Mouse (Mus musculus) intestine, postnatal 0 days (tissue): ENCODE results near the gene Spock2. TPM values are rescaled to one million over a fixed set of nuclear protein-coding genes. Genes with fewer than 3 reads are reported as not detected.
"Not testable (repeated sequence)": the region's sequence is repeated elsewhere in the genome, so short reads cannot be mapped to it uniquely, and the experiment has no call there.

ENCODE experiments used
- ATAC-seq: fragments of 200-750 bp; cut with Nextera tagmentation; 2 replicates; pipeline ENCODE4 v1.8.0; 2017; ENCODE audit warnings: mild to moderate bottlenecking, moderate TSS enrichment, moderate library complexity
- H3K27ac ChIP-seq: fragments of 300-500 bp; sonication (generic); 2 replicates; pipeline ENCODE4 v1.5.1; 2014; ENCODE audit warnings: mild to moderate bottlenecking, low read depth, low read length, moderate library complexity
- H3K27me3 ChIP-seq: fragments of 300-500 bp; sonication (generic); replicated peaks from 2 replicates; pipeline ENCODE4 v1.6.1; 2014; ENCODE audit warnings: low read length, mixed read lengths; ENCODE audit not compliant: control insufficient read depth, insufficient read depth
- H3K36me3 ChIP-seq: fragments of 300-500 bp; sonication (generic); 2 replicates; pipeline ENCODE4 v1.6.1; 2014; ENCODE audit warnings: mild to moderate bottlenecking, moderate library complexity; ENCODE audit not compliant: control insufficient read depth, insufficient read depth
- H3K4me1 ChIP-seq: fragments of 300-500 bp; sonication (generic); replicated peaks from 2 replicates; pipeline ENCODE4 v1.6.1; 2014; ENCODE audit warnings: antibody characterized with exemption, low read length, mixed read lengths; ENCODE audit not compliant: control insufficient read depth, insufficient read depth
- H3K4me2 ChIP-seq: fragments of 300-500 bp; sonication (generic); replicated peaks from 2 replicates; pipeline ENCODE4 v1.6.1; 2014; ENCODE audit warnings: low read depth, mild to moderate bottlenecking, moderate library complexity
- H3K4me3 ChIP-seq: fragments of 300-500 bp; sonication (generic); 2 replicates; pipeline ENCODE4 v1.5.1; 2014; ENCODE audit warnings: low read depth, low read length
- H3K9ac ChIP-seq: fragments of 300-500 bp; sonication (generic); 2 replicates; pipeline ENCODE4 v1.6.1; 2014; ENCODE audit warnings: mild to moderate bottlenecking, low read depth, low read length
- H3K9me3 ChIP-seq: fragments of 300-500 bp; sonication (generic); 2 replicates; pipeline ENCODE4 v1.6.1; 2016; ENCODE audit warnings: mixed run types; ENCODE audit not compliant: control insufficient read depth
- CTCF ChIP-seq: sonication (generic); IDR thresholded peaks from 2 replicates; pipeline ENCODE4 v1.5.1; 2016; ENCODE audit warnings: low read depth, mild to moderate bottlenecking, control low read depth, antibody characterized with exemption, moderate library complexity
- WGBS: fragments of 180-500 bp; shearing (Covaris S2); extraction: QIAGEN DNeasy Blood & Tissue Kit; methylation state at CpG from one replicate; pipeline ENCODE4 v1.1.7; 2014; 5-methylcytosine and 5-hydroxymethylcytosine counted together
- polyA plus RNA-seq: library from polyadenylated mRNA; unstranded; fragments of >200 nt; fragmentation: Nextera tagmentation; extraction: Ambion mirVana; gene quantifications from 2 replicates; pipeline ENCODE4 v1.2.1, GENCODE M21; 2015

Spock2 gene
- polyA plus RNA-seq, 1 experiment from 2014 or later: 2.1 TPM

DNA sequence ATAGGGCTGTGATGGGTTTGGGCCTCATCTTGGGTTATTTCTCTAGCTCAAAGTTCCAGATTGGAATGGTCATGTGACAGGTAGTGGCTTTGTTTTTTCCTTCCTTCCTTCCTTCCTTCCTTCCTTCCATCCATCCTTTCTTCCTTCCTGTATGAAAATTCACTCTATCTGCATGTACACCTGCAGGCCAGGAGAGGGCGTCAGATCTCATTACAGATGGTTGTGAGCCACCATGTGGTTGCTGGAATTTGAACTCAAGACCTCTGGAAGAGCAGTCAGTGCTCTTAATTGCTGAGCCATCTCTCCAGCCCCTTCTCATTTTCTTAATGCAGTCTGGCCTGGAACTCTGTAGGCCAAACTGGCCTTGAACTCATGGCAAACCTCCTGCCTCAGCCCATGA lies 30.0 kb downstream of the Spock2 start:
- not testable (repeated sequence) for H3K9me3 ChIP-seq, ATAC-seq, H3K4me1 ChIP-seq, H3K27me3 ChIP-seq, H3K36me3 ChIP-seq, H3K9ac ChIP-seq, H3K4me2 ChIP-seq, H3K4me3 ChIP-seq, H3K27ac ChIP-seq
- TF ChIP-seq CTCF: peak; percentile 27
- WGBS: 54% methylated on average over 1 of the region's 1 CpGs

DNA sequence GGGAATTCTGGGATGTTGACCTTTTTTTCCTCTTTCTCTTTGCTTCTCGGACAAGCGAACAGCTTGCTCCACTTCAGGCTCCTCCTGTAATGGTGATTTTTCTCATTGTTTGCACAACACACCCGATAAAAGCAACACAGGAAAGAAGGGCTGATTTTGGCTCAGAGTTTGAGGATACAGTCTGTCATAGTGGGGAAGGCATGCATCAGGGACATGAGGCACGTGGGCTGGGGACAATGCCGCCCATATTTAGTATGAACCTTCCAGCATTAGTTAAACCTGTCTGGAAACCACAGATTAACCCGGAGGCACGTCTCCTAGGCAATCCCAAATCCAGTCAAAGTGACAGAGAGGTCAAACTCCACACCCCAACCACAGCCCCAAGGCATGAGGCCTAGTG lies 30.9 kb downstream of the Spock2 start:
- H3K9ac ChIP-seq: no peak overlapping the region
- no peak overlapping the region for H3K4me3 ChIP-seq
- 0 out of 2 replicates have a peak, but pooled peaks cover 2% of the 10 kb centered on the region for H3K4me1 ChIP-seq
- no peak overlapping the region for H3K4me2 ChIP-seq
- ATAC-seq: no peak
- H3K9me3 ChIP-seq: no peaks in the 10 kb centered on the region
- H3K27me3 ChIP-seq: no peaks in the 10 kb centered on the region
- no peak for TF ChIP-seq CTCF
- no peak overlapping the region for H3K27ac ChIP-seq
- no peaks in the 10 kb centered on the region for H3K36me3 ChIP-seq
- WGBS: 61% methylated on average over 7 of the region's 7 CpGs

DNA sequence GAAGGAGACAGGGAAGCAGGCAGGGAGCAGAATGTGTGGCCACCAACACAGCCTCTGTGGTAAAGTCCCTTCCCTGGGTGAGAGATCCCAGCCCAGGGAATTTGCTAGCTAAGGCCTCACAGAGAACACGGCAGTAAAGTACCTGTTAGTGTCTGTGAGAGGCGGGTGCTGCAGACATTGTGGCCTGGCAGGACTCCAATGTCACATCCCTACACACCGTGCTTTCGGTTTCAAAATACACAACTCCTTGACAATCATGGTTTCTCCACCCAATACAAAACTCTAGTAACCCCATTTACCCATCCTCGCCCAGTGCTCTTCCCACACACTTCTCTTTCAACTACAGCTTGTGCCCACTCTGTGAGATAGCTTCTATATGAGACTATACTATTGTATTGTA lies 32.7 kb downstream of the Spock2 start:
- Histone ChIP-seq H3K36me3 (no peaks in the 10 kb centered on the region), H3K4me1 (0 out of 2 replicates have a peak, but pooled peaks cover 2% of the 10 kb centered on the region), H3K9ac (no peak overlapping the region), H3K27ac (no peak overlapping the region), H3K9me3 (no peaks in the 10 kb centered on the region), H3K4me3 (no peak overlapping the region), H3K27me3 (no peaks in the 10 kb centered on the region), H3K4me2 (no peak overlapping the region)
- no peak for TF ChIP-seq CTCF
- ATAC-seq: no peak
- 70% methylated on average over 5 of the region's 5 CpGs for WGBS

DNA sequence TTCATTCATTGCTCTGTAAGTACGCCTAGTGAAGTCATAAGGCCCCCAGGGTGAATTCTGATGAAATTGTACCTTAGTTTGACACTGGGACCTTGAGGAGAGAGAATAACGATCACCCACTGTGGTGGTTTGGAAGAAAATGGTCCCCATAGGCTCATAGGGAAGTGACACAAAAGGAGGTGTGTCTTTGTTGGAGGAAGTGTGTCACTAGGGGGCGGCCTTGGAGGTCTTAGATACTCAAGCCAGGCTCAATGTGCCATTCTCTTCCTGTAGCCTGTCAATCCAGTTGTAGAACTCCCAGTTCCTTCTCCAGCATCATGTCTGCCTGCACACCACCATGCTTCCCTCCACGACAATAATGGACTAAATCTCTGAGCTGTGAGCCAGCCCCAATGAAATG lies 34.7 kb downstream of the Spock2 start:
- TF ChIP-seq CTCF: no peak
- 0 out of 2 replicates have a peak, but pooled peaks cover 2% of the 10 kb centered on the region for H3K4me1 ChIP-seq
- ATAC-seq: no peak
- no peak overlapping the region for H3K4me3 ChIP-seq
- no peak overlapping the region for H3K27ac ChIP-seq
- no peaks in the 10 kb centered on the region for H3K36me3 ChIP-seq
- H3K9ac ChIP-seq: no peak overlapping the region
- no peaks in the 10 kb centered on the region for H3K27me3 ChIP-seq
- no peaks in the 10 kb centered on the region for H3K9me3 ChIP-seq
- WGBS: 92% methylated on average over 4 of the region's 4 CpGs
- H3K4me2 ChIP-seq: no peak overlapping the region

DNA sequence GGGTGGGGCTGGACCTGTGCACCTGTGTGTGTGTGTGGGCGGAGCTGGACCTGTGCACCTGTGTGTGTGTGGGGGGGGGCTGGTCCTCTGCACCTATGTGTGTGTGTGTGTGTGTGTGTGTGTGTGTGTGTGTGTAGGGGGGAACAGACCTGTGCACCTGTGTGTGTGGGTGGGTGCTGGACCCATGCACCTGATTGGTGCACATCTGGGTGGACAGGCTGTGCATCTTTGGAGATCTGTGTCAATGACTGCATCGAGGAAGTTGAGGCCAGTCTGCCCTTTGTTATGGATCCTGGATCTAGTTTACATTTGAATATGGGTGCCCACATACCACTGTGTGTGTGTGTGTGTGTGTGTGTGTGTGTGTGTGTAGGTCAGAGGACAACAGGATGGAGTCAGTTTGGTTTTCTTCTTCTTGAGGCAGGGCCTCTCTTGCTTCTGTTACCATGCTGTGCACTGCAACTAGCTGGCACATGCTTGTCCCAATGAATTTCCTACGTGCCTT lies 35.7 kb downstream of the Spock2 start:
- 86% methylated on average over 3 of the region's 3 CpGs for WGBS
- Histone ChIP-seq H3K4me3 (no peak overlapping the region), H3K4me2 (no peak overlapping the region), H3K9me3 (no peaks in the 10 kb centered on the region), H3K36me3 (no peaks in the 10 kb centered on the region), H3K9ac (no peak overlapping the region), H3K27me3 (no peaks in the 10 kb centered on the region), H3K4me1 (0 out of 2 replicates have a peak, but pooled peaks cover 2% of the 10 kb centered on the region), H3K27ac (no peak overlapping the region)
- ATAC-seq: 0 out of 2 replicates have a peak, but pooled peaks have one; percentile 16
- no peak for TF ChIP-seq CTCF

DNA sequence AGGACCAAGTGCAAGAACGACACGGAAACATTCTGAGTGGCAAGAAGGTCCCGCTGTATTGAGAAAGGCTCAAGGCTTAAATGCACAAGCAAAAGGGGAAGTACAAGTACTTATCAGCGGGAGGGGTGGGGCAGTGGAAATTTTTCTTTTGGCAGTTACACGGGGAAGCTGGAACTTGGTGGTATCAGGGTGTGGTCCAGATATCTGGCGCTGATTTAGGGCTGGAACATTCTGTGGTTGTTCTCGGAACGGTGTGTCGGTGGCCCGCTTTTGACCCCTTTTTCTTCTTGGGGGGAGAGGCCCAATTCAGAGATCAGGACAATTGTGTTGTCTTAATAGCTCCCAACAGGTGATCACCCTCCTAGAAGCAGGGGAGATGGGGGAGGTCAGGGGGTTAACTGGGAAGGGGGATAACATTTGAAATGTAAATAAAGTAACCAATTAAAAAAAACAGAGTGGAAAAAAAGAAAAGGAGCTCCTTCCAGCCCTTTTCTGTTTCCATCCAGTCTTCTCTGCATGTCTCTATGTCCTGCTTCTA lies 41.6 kb downstream of the Spock2 start:
- H3K4me1 ChIP-seq, H3K9ac ChIP-seq, H3K36me3 ChIP-seq, H3K4me3 ChIP-seq, H3K27ac ChIP-seq, H3K9me3 ChIP-seq, ATAC-seq, H3K4me2 ChIP-seq, H3K27me3 ChIP-seq: not testable (repeated sequence)
- 50% methylated on average over 10 of the region's 10 CpGs for WGBS
